Mouse (Mus musculus): ENCODE measurements at regions not wholly inside any gene's neighbourhood (a gene's known extent, or its start where the extent isn't known, plus 50 kb on each side); places are given as distances from the start of the nearest gene placed in this dataset.

DNA sequence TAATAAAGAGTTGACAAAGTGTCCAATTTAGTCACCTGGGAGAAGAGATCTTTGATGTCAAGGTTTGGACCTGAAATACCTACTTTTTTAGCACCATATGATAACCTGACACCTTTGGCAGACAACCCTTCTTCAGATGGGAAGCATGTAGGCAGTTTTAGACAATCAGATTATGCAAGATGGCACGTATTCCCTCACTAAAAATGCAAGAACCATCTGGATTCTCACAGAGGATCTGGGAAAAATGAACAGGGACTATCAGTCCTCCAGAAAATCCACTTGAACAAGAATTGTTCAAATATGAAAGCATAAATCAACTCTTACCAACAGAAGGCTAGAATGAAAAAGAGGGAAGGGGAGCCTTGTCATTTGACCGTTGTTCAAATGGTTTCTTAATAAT lies 148.4 kb downstream of the Mat2b start:
- TF ChIP-seq CTCF (IDR thresholded peaks at IDR 0.05; ENCODE audit: insufficient read depth, low read length) = no peak
- TF ChIP-seq POLR2A (IDR thresholded peaks at IDR 0.05; ENCODE audit: borderline replicate concordance, extremely low read depth, low read depth, low read length) = no peak

Data from lung, adult 2 months (tissue).